Mouse (Mus musculus): Measurements from ENCODE around the gene Pdk3. TPM values are rescaled to one million over a fixed set of nuclear protein-coding genes. Genes with fewer than 3 reads are reported as not detected.
A peak's percentile ranks its signal among the peaks of the same experiment; 100 is the strongest.

Pdk3 gene
- polyA plus RNA-seq, 1 experiment from 2014 or later, result 35.5 TPM

DNA sequence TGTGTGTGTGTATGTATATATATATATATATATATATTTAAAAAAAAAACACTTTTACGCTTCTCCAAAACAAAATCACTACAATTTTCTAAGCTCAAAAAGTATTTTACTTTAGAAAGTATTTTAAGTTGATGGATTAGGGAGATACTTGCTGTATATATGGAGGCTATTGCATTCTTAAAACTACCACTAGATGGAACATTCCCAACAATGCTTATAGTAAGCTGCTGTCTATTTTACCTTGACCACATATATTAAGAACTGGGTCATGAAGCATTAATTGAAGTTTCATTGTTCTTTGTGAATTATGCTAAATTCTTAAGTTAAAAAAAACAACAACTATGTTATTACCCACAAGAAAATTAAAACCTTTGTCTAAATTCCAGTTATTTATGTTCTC is 24.0 kb downstream of the Pdk3 start:
- ATAC-seq (no peak), DNase-seq (ENCODE audit: low spot score) (peak; percentile 22)
- WGBS, result 96% methylated on average over 1 of the region's 1 CpGs
- H3K27ac ChIP-seq (ENCODE audit: low read depth, low read length), result no peak overlapping the region
- no peak overlapping the region for H3K4me2 ChIP-seq (ENCODE audit: low read length)
- H3K9me3 ChIP-seq (replicated peaks; ENCODE audit: control insufficient read depth, low read length), result no peaks in the 10 kb centered on the region
- H3K4me3 ChIP-seq (ENCODE audit: low read depth, low read length), result no peak overlapping the region
- H3K9ac ChIP-seq (ENCODE audit: low read length), result no peak overlapping the region
- no peaks in the 10 kb centered on the region for H3K27me3 ChIP-seq (replicated peaks; ENCODE audit: control insufficient read depth, insufficient read depth, low read length)
- no peaks in the 10 kb centered on the region for H3K36me3 ChIP-seq (ENCODE audit: control insufficient read depth, insufficient read depth, low read length)
- no peaks in the 10 kb centered on the region for H3K4me1 ChIP-seq (ENCODE audit: control insufficient read depth, insufficient read depth, low read length)

GRCm38 (mm10) chrX:93793168-93793567 is 38.8 kb downstream of the Pdk3 start:
- peak; percentile 6 for DNase-seq (ENCODE audit: low spot score)

GRCm38 (mm10) chrX:93789562-93789961 is 42.4 kb downstream of the Pdk3 start:
- 80% methylated on average over 1 of the region's 1 CpGs for WGBS
- no peak overlapping the region for H3K4me3 ChIP-seq (ENCODE audit: low read depth, low read length)
- DNase-seq (ENCODE audit: low spot score), result no peak
- H3K27me3 ChIP-seq (replicated peaks; ENCODE audit: control insufficient read depth, insufficient read depth, low read length), result no peaks in the 10 kb centered on the region
- no peaks in the 10 kb centered on the region for H3K36me3 ChIP-seq (ENCODE audit: control insufficient read depth, insufficient read depth, low read length)
- ATAC-seq, result no peak
- no peak overlapping the region for H3K9ac ChIP-seq (ENCODE audit: low read length)
- no peak overlapping the region for H3K27ac ChIP-seq (ENCODE audit: low read depth, low read length)
- no peaks in the 10 kb centered on the region for H3K4me1 ChIP-seq (ENCODE audit: control insufficient read depth, insufficient read depth, low read length)
- no peaks in the 10 kb centered on the region for H3K9me3 ChIP-seq (replicated peaks; ENCODE audit: control insufficient read depth, low read length)
- no peak overlapping the region for H3K4me2 ChIP-seq (ENCODE audit: low read length)

More at GRCm38 (mm10) chrX:93793168-93793567, 38.8 kb downstream of the Pdk3 start:
- ATAC-seq, result no peak
- Histone ChIP-seq H3K9me3 (replicated peaks; ENCODE audit: control insufficient read depth, low read length) (no peaks in the 10 kb centered on the region), H3K36me3 (ENCODE audit: control insufficient read depth, insufficient read depth, low read length) (no peaks in the 10 kb centered on the region), H3K27me3 (replicated peaks; ENCODE audit: control insufficient read depth, insufficient read depth, low read length) (no peaks in the 10 kb centered on the region), H3K27ac (ENCODE audit: low read depth, low read length) (no peak overlapping the region), H3K9ac (ENCODE audit: low read length) (no peak overlapping the region), H3K4me1 (ENCODE audit: control insufficient read depth, insufficient read depth, low read length) (no peaks in the 10 kb centered on the region), H3K4me3 (ENCODE audit: low read depth, low read length) (no peak overlapping the region), H3K4me2 (ENCODE audit: low read length) (no peak overlapping the region)

DNA sequence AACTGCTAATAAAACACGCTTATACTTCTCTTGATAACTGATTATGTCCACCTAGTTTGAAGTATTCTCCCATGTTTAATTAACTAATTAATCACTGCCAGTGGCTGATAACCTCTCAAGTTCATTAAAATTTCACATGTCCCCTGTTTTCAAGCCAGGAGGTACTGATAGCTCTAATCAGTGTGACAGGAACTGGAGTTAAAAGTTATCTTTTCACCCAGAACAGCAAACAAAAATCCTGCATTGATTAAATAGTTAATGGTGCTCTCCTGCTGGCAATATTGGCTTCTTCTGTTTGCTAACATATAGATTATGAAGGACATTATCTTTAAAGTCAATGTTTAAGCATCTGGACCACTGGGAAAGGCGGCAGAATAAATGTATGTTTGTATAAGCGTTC is 71.2 kb downstream of the Pdk3 start:
- ATAC-seq (no peak), DNase-seq (ENCODE audit: low spot score) (no peak)
- no peak overlapping the region for H3K4me3 ChIP-seq (ENCODE audit: low read depth, low read length)
- 87% methylated on average over 3 of the region's 3 CpGs for WGBS
- no peaks in the 10 kb centered on the region for H3K36me3 ChIP-seq (ENCODE audit: control insufficient read depth, insufficient read depth, low read length)
- H3K9ac ChIP-seq (ENCODE audit: low read length), result no peak overlapping the region
- no peaks in the 10 kb centered on the region for H3K9me3 ChIP-seq (replicated peaks; ENCODE audit: control insufficient read depth, low read length)
- H3K4me1 ChIP-seq (ENCODE audit: control insufficient read depth, insufficient read depth, low read length), result no peaks in the 10 kb centered on the region
- no peak overlapping the region for H3K27ac ChIP-seq (ENCODE audit: low read depth, low read length)
- no peak overlapping the region for H3K4me2 ChIP-seq (ENCODE audit: low read length)
- H3K27me3 ChIP-seq (replicated peaks; ENCODE audit: control insufficient read depth, insufficient read depth, low read length), result no peaks in the 10 kb centered on the region

- no peaks in the 10 kb centered on the region for H3K36me3 ChIP-seq (ENCODE audit: control insufficient read depth, insufficient read depth, low read length)
- DNase-seq (ENCODE audit: low spot score) (peak; percentile 65), ATAC-seq (peak; percentile 86)
- no peak overlapping the region for H3K27ac ChIP-seq (ENCODE audit: low read depth, low read length)
- H3K4me3 ChIP-seq (ENCODE audit: low read depth, low read length), result no peak overlapping the region
- H3K9ac ChIP-seq (ENCODE audit: low read length), result no peak overlapping the region
- H3K9me3 ChIP-seq (replicated peaks; ENCODE audit: control insufficient read depth, low read length), result no peaks in the 10 kb centered on the region
- no peaks in the 10 kb centered on the region for H3K4me1 ChIP-seq (ENCODE audit: control insufficient read depth, insufficient read depth, low read length)
- H3K27me3 ChIP-seq (replicated peaks; ENCODE audit: control insufficient read depth, insufficient read depth, low read length), result no peaks in the 10 kb centered on the region
- WGBS, result 53% methylated on average over 7 of the region's 7 CpGs
- no peak overlapping the region for H3K4me2 ChIP-seq (ENCODE audit: low read length)
Measured at GRCm38 (mm10) chrX:93756867-93757455, 75.0 kb downstream of the Pdk3 start.

GRCm38 (mm10) chrX:93755210-93755842 is 76.7 kb downstream of the Pdk3 start:
- no peak overlapping the region for H3K4me3 ChIP-seq (ENCODE audit: low read depth, low read length)
- ATAC-seq (peak; percentile 76), DNase-seq (ENCODE audit: low spot score) (peak; percentile 61)
- no peak overlapping the region for H3K27ac ChIP-seq (ENCODE audit: low read depth, low read length)
- WGBS, result 64% methylated on average over 11 of the region's 11 CpGs
- no peak overlapping the region for H3K9ac ChIP-seq (ENCODE audit: low read length)
- H3K4me2 ChIP-seq (ENCODE audit: low read length), result no peak overlapping the region
- no peaks in the 10 kb centered on the region for H3K36me3 ChIP-seq (ENCODE audit: control insufficient read depth, insufficient read depth, low read length)
- no peaks in the 10 kb centered on the region for H3K27me3 ChIP-seq (replicated peaks; ENCODE audit: control insufficient read depth, insufficient read depth, low read length)
- H3K4me1 ChIP-seq (ENCODE audit: control insufficient read depth, insufficient read depth, low read length), result no peaks in the 10 kb centered on the region
- H3K9me3 ChIP-seq (replicated peaks; ENCODE audit: control insufficient read depth, low read length), result no peaks in the 10 kb centered on the region

- 94% methylated on average over 6 of the region's 6 CpGs for WGBS
- DNase-seq (ENCODE audit: low spot score) (no peak), ATAC-seq (no peak)
- Histone ChIP-seq H3K36me3 (ENCODE audit: control insufficient read depth, insufficient read depth, low read length) (no peaks in the 10 kb centered on the region), H3K4me1 (ENCODE audit: control insufficient read depth, insufficient read depth, low read length) (no peaks in the 10 kb centered on the region), H3K9me3 (replicated peaks; ENCODE audit: control insufficient read depth, low read length) (no peaks in the 10 kb centered on the region), H3K27me3 (replicated peaks; ENCODE audit: control insufficient read depth, insufficient read depth, low read length) (no peaks in the 10 kb centered on the region), H3K4me3 (ENCODE audit: low read depth, low read length) (no peak overlapping the region), H3K9ac (ENCODE audit: low read length) (no peak overlapping the region), H3K4me2 (ENCODE audit: low read length) (no peak overlapping the region), H3K27ac (ENCODE audit: low read depth, low read length) (no peak overlapping the region)
Measured at GRCm38 (mm10) chrX:93750566-93750965, 81.4 kb downstream of the Pdk3 start.

- no peak for ATAC-seq
- no peaks in the 10 kb centered on the region for H3K4me1 ChIP-seq (ENCODE audit: control insufficient read depth, insufficient read depth, low read length)
- no peak overlapping the region for H3K9ac ChIP-seq (ENCODE audit: low read length)
- no peaks in the 10 kb centered on the region for H3K27me3 ChIP-seq (replicated peaks; ENCODE audit: control insufficient read depth, insufficient read depth, low read length)
- DNase-seq (ENCODE audit: low spot score), result no peak
- no peaks in the 10 kb centered on the region for H3K9me3 ChIP-seq (replicated peaks; ENCODE audit: control insufficient read depth, low read length)
- 64% methylated on average over 1 of the region's 1 CpGs for WGBS
- no peak overlapping the region for H3K27ac ChIP-seq (ENCODE audit: low read depth, low read length)
- H3K4me3 ChIP-seq (ENCODE audit: low read depth, low read length), result no peak overlapping the region
- H3K36me3 ChIP-seq (ENCODE audit: control insufficient read depth, insufficient read depth, low read length), result no peaks in the 10 kb centered on the region
- H3K4me2 ChIP-seq (ENCODE audit: low read length), result no peak overlapping the region
Measured at GRCm38 (mm10) chrX:93749165-93749564, 82.8 kb downstream of the Pdk3 start.

GRCm38 (mm10) chrX:93732975-93733748 is 98.8 kb downstream of the Pdk3 start:
- no peaks in the 10 kb centered on the region for H3K4me1 ChIP-seq (ENCODE audit: control insufficient read depth, insufficient read depth, low read length)
- ATAC-seq (no peak), DNase-seq (ENCODE audit: low spot score) (no peak)
- H3K9me3 ChIP-seq (replicated peaks; ENCODE audit: control insufficient read depth, low read length), result no peaks in the 10 kb centered on the region
- H3K27ac ChIP-seq (ENCODE audit: low read depth, low read length), result no peak overlapping the region
- H3K4me2 ChIP-seq (ENCODE audit: low read length), result no peak overlapping the region
- no peaks in the 10 kb centered on the region for H3K27me3 ChIP-seq (replicated peaks; ENCODE audit: control insufficient read depth, insufficient read depth, low read length)
- no peaks in the 10 kb centered on the region for H3K36me3 ChIP-seq (ENCODE audit: control insufficient read depth, insufficient read depth, low read length)
- 51% methylated on average over 6 of the region's 6 CpGs for WGBS
- no peak overlapping the region for H3K9ac ChIP-seq (ENCODE audit: low read length)
- no peak overlapping the region for H3K4me3 ChIP-seq (ENCODE audit: low read depth, low read length)

Measured in forebrain, embryonic 14.5 days (tissue).